Mouse (Mus musculus): ENCODE measurements around the gene Avpi1. TPM values are rescaled to one million over a fixed set of nuclear protein-coding genes. Genes with fewer than 3 reads are reported as not detected.
A peak's percentile ranks its signal among the peaks of the same experiment; 100 is the strongest.

Gene Avpi1
- polyA plus RNA-seq, 1 experiment from 2014 or later, result 46.9 TPM

DNA sequence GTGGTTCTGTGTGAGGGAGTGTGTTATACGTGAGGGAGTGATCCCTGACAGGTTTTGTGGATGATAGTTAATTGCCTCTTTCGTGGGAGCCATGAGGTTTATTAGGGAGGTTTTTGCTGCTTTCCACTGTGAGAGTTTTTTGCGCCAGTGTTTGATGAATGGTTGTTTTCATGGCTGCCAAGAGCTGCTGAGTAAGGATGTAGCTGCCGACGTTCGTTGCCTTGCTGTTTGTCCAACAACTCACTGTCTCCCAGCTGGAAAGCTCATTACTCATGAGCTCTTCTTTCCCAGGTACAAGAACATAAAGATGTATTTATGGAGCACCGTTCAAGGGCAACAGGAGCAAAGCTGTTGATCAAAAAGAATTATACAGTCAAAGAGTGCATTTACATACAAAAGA is 35.3 kb upstream of the Avpi1 start:
- no peaks in the 10 kb centered on the region for H3K9me3 ChIP-seq (ENCODE audit: control insufficient read depth, low read depth, low read length)
- no peak overlapping the region for H3K4me3 ChIP-seq (ENCODE audit: low read depth, low read length)
- H3K4me1 ChIP-seq (ENCODE audit: control insufficient read depth, insufficient read depth, low read length), result no peaks in the 10 kb centered on the region
- no peak overlapping the region for H3K27ac ChIP-seq (ENCODE audit: low read length)
- WGBS, result 12% methylated on average over 7 of the region's 7 CpGs
- ATAC-seq (ENCODE audit: insufficient number of reproducible peaks, insufficient read depth, low FRiP score, low read depth), result no peak
- no peak overlapping the region for H3K4me2 ChIP-seq (replicated peaks; ENCODE audit: low read depth, low read length)
- no peaks in the 10 kb centered on the region; the same call in 1 of the 2 replicates for H3K27me3 ChIP-seq (ENCODE audit: control insufficient read depth, insufficient read depth, low read length)
- H3K9ac ChIP-seq (replicated peaks; ENCODE audit: low read depth, low read length), result no peak overlapping the region
- H3K36me3 ChIP-seq (ENCODE audit: control insufficient read depth, insufficient read depth, low read length), result no peaks in the 10 kb centered on the region

DNA sequence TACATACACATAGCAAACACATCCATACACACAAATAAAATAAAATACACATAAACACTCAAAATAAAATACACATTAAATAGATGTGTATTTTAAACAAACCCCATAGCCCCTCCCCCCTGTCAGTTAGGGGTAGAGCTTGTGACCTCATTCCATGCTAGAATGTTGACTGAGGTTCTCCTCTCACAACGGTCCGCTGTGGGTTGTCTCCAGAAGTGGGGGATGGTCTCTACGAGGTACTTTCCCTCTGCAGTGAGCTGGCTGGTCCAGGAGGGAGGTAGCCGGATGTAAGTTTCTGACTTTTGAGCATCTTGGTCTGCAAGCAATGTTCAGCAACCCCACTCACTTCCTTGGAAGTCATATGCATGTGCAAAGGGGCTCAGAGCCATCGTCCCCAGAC is 34.9 kb upstream of the Avpi1 start, which contains the start of gene Zfyve27:
Zfyve27 (plus strand) TSS at position 188 of the 400 bp plus-strand sequence.
- no peak within 1 kb of the TSS for H3K27ac ChIP-seq (ENCODE audit: low read length)
- no peaks in the 10 kb centered on the region for H3K36me3 ChIP-seq (ENCODE audit: control insufficient read depth, insufficient read depth, low read length)
- no peak within 1 kb of the TSS for H3K4me2 ChIP-seq (replicated peaks; ENCODE audit: low read depth, low read length)
- ATAC-seq (ENCODE audit: insufficient number of reproducible peaks, insufficient read depth, low FRiP score, low read depth), result no peak
- no peaks in the 10 kb centered on the region; the same call in 1 of the 2 replicates for H3K27me3 ChIP-seq (ENCODE audit: control insufficient read depth, insufficient read depth, low read length)
- H3K9ac ChIP-seq (replicated peaks; ENCODE audit: low read depth, low read length), result no peak within 1 kb of the TSS
- 43% methylated on average over 5 of the region's 5 CpGs for WGBS
- H3K4me3 ChIP-seq (ENCODE audit: low read depth, low read length), result no peak within 1 kb of the TSS
- H3K4me1 ChIP-seq (ENCODE audit: control insufficient read depth, insufficient read depth, low read length), result no peaks in the 10 kb centered on the region
- H3K9me3 ChIP-seq (ENCODE audit: control insufficient read depth, low read depth, low read length), result no peaks in the 10 kb centered on the region

GRCm38 (mm10) chr19:42158246-42159017 is 29.6 kb upstream of the Avpi1 start:
- Histone ChIP-seq H3K4me3 (ENCODE audit: low read depth, low read length) (no peak overlapping the region), H3K9ac (replicated peaks; ENCODE audit: low read depth, low read length) (no peak overlapping the region), H3K9me3 (ENCODE audit: control insufficient read depth, low read depth, low read length) (no peaks in the 10 kb centered on the region), H3K4me1 (ENCODE audit: control insufficient read depth, insufficient read depth, low read length) (no peaks in the 10 kb centered on the region; the same call in 1 of the 2 replicates), H3K4me2 (replicated peaks; ENCODE audit: low read depth, low read length) (no peak overlapping the region), H3K27ac (ENCODE audit: low read length) (no peak overlapping the region), H3K27me3 (ENCODE audit: control insufficient read depth, insufficient read depth, low read length) (no peaks in the 10 kb centered on the region), H3K36me3 (ENCODE audit: control insufficient read depth, insufficient read depth, low read length) (no peaks in the 10 kb centered on the region)
- 16% methylated on average over 13 of the region's 13 CpGs for WGBS
- ATAC-seq (ENCODE audit: insufficient number of reproducible peaks, insufficient read depth, low FRiP score, low read depth), result no peak

- Histone ChIP-seq H3K4me1 (ENCODE audit: control insufficient read depth, insufficient read depth, low read length) (no peaks in the 10 kb centered on the region; the same call in 1 of the 2 replicates), H3K27ac (ENCODE audit: low read length) (no peak overlapping the region)
- WGBS, result 47% methylated on average over 12 of the region's 12 CpGs
Measured at GRCm38 (mm10) chr19:42157493-42158237, 28.8 kb upstream of the Avpi1 start.

DNA sequence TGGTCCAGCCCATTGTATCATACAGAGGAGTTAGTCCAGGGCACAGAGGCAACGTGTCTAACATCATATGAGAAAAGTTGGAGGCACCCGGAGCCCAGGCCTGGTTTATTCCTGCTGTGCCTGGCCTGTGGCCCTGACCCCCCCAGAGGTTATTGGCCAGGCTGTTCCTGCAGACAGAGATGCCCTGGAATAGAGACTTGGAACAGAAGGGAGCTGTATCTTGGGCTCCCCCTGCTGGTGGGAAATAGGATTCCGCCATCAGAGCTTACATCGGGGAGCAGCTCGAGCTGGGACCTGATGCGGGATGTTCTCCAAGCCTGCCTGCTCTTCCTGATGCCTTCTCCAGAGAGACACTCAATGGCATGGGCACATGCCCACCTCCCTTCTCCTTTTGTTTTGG is 23.1 kb upstream of the Avpi1 start:
- no peak overlapping the region for H3K27ac ChIP-seq (ENCODE audit: low read length)
- no peak overlapping the region for H3K4me3 ChIP-seq (ENCODE audit: low read depth, low read length)
- no peak overlapping the region for H3K9ac ChIP-seq (replicated peaks; ENCODE audit: low read depth, low read length)
- H3K4me2 ChIP-seq (replicated peaks; ENCODE audit: low read depth, low read length), result no peak overlapping the region
- peaks cover 38% of the 10 kb centered on the region for H3K4me1 ChIP-seq (ENCODE audit: control insufficient read depth, insufficient read depth, low read length)
- 2% methylated on average over 6 of the region's 6 CpGs for WGBS
- no peaks in the 10 kb centered on the region; the same call in 1 of the 2 replicates for H3K36me3 ChIP-seq (ENCODE audit: control insufficient read depth, insufficient read depth, low read length)
- ATAC-seq (ENCODE audit: insufficient number of reproducible peaks, insufficient read depth, low FRiP score, low read depth), result no peak
- no peaks in the 10 kb centered on the region for H3K27me3 ChIP-seq (ENCODE audit: control insufficient read depth, insufficient read depth, low read length)
- no peaks in the 10 kb centered on the region for H3K9me3 ChIP-seq (ENCODE audit: control insufficient read depth, low read depth, low read length)

More at GRCm38 (mm10) chr19:42157493-42158237, 28.8 kb upstream of the Avpi1 start:
- Histone ChIP-seq H3K9ac (replicated peaks; ENCODE audit: low read depth, low read length) (no peak overlapping the region), H3K4me3 (ENCODE audit: low read depth, low read length) (no peak overlapping the region), H3K9me3 (ENCODE audit: control insufficient read depth, low read depth, low read length) (no peaks in the 10 kb centered on the region), H3K36me3 (ENCODE audit: control insufficient read depth, insufficient read depth, low read length) (no peaks in the 10 kb centered on the region; the same call in 1 of the 2 replicates), H3K4me2 (replicated peaks; ENCODE audit: low read depth, low read length) (no peak overlapping the region), H3K27me3 (ENCODE audit: control insufficient read depth, insufficient read depth, low read length) (no peaks in the 10 kb centered on the region)
- no peak for ATAC-seq (ENCODE audit: insufficient number of reproducible peaks, insufficient read depth, low FRiP score, low read depth)

GRCm38 (mm10) chr19:42148569-42148860 is 19.7 kb upstream of the Avpi1 start:
- no peaks in the 10 kb centered on the region for H3K27me3 ChIP-seq (ENCODE audit: control insufficient read depth, insufficient read depth, low read length)
- peak overlapping the region; percentile 72 for H3K4me3 ChIP-seq (ENCODE audit: low read depth, low read length)
- H3K4me2 ChIP-seq (replicated peaks; ENCODE audit: low read depth, low read length), result peak overlapping the region; percentile 90
- peak; percentile 34; the same call in 1 of the 2 replicates for ATAC-seq (ENCODE audit: insufficient number of reproducible peaks, insufficient read depth, low FRiP score, low read depth)
- no peaks in the 10 kb centered on the region; the same call in 1 of the 2 replicates for H3K36me3 ChIP-seq (ENCODE audit: control insufficient read depth, insufficient read depth, low read length)
- no peaks in the 10 kb centered on the region for H3K9me3 ChIP-seq (ENCODE audit: control insufficient read depth, low read depth, low read length)
- H3K27ac ChIP-seq (ENCODE audit: low read length), result peak overlapping the region; percentile 85; the same call in 1 of the 2 replicates
- H3K4me1 ChIP-seq (ENCODE audit: control insufficient read depth, insufficient read depth, low read length), result peaks cover 38% of the 10 kb centered on the region
- H3K9ac ChIP-seq (replicated peaks; ENCODE audit: low read depth, low read length), result peak overlapping the region; percentile 80
- 14% methylated on average over 7 of the region's 7 CpGs for WGBS

- Histone ChIP-seq H3K27me3 (ENCODE audit: control insufficient read depth, insufficient read depth, low read length) (no peaks in the 10 kb centered on the region), H3K4me2 (replicated peaks; ENCODE audit: low read depth, low read length) (peak overlapping the region; percentile 90), H3K4me1 (ENCODE audit: control insufficient read depth, insufficient read depth, low read length) (peaks cover 38% of the 10 kb centered on the region), H3K36me3 (ENCODE audit: control insufficient read depth, insufficient read depth, low read length) (no peaks in the 10 kb centered on the region; the same call in 1 of the 2 replicates), H3K9me3 (ENCODE audit: control insufficient read depth, low read depth, low read length) (no peaks in the 10 kb centered on the region), H3K9ac (replicated peaks; ENCODE audit: low read depth, low read length) (peak overlapping the region; percentile 80), H3K27ac (ENCODE audit: low read length) (peak overlapping the region; percentile 85), H3K4me3 (ENCODE audit: low read depth, low read length) (peak overlapping the region; percentile 72)
- 0 out of 2 replicates have a peak, but pooled peaks have one; percentile 7 for ATAC-seq (ENCODE audit: insufficient number of reproducible peaks, insufficient read depth, low FRiP score, low read depth)
- under 1% methylated on average over 62 of the region's 63 CpGs for WGBS
Measured at GRCm38 (mm10) chr19:42147769-42148568, 19.1 kb upstream of the Avpi1 start.
